Mouse (Mus musculus) heart, adult 2 months (tissue): ENCODE results near the gene Nabp2.

Experiments
- CTCF ChIP-seq: fragments of 200-600 bp; IDR thresholded peaks from 2 replicates; pipeline ENCODE4 v1.8.1; 2022; ENCODE audit warnings: antibody characterized with exemption, mild to moderate bottlenecking, moderate library complexity
- EP300 ChIP-seq: fragments of 200-500 bp; IDR thresholded peaks from 2 replicates; pipeline ENCODE4 v1.6.1; 2011; ENCODE audit warnings: low read depth, low read length, control low read depth; ENCODE audit not compliant: insufficient read depth
- POLR2A ChIP-seq: fragments of 200-500 bp; IDR thresholded peaks from 2 replicates; pipeline ENCODE4 v1.6.1; 2011; ENCODE audit warnings: mild to moderate bottlenecking, low read depth, low read length, control low read depth; ENCODE audit not compliant: insufficient read depth

DNA sequence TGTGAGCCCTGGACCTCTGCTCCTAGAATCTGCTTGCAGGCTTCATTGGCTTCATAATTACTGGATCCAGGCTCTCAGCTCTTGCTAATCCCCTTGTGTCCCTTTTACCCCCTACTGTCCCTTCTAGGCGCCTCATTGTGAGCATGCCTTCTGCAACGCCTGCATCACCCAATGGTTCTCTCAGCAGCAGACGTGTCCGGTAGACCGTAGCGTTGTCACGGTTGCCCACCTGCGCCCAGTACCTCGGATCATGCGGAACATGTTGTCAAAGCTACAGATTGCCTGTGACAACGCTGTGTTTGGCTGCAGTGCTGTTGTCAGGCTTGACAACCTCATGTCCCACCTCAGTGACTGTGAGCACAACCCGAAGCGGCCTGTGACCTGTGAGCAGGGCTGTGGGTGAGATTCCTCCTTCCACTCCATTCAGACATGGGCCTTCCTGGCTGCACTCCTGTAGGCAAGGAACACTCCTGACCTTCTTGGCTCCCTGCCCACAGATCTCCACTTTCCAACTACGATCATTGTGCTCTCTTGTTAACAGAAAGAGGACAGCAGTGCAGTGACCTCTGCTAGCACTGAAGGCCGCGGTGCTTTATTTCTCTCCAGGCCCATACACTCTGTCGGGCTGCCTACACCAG, 24.0 kb upstream of the Nabp2 start:
- TF ChIP-seq CTCF (no peak), EP300 (no peak), POLR2A (no peak)
